Mouse (Mus musculus) liver, embryonic 14.5 days (tissue): Measurements from ENCODE around the gene Snap91. TPM values are rescaled to one million over a fixed set of nuclear protein-coding genes. Genes with fewer than 3 reads are reported as not detected.

Experiments used
- ATAC-seq: fragments of 200-750 bp; cut with Nextera tagmentation; 2 replicates; pipeline ENCODE4 v1.8.0; 2017; ENCODE audit warnings: moderate number of reproducible peaks, mild to moderate bottlenecking, moderate library complexity; ENCODE audit not compliant: insufficient read depth
- DNase-seq, 3 experiments: peaks; one replicate each; pipeline ENCODE4 v3.0.0-alpha.2; 2012 to 2013; ENCODE audit warnings: low read depth in 3 of 3, low spot score in 3 of 3
- H3K27ac ChIP-seq: fragments of 300-500 bp; sonication (generic); 2 replicates; pipeline ENCODE4 v1.5.1; 2014; ENCODE audit warnings: moderate library complexity, mild to moderate bottlenecking, control low read depth, inconsistent platforms
- H3K27me3 ChIP-seq: fragments of 300-500 bp; sonication (generic); 2 replicates; pipeline ENCODE4 v1.6.1; 2014; ENCODE audit warnings: mild to moderate bottlenecking, low read length, moderate library complexity; ENCODE audit not compliant: control insufficient read depth, insufficient read depth
- H3K36me3 ChIP-seq: fragments of 300-500 bp; sonication (generic); replicated peaks from 2 replicates; pipeline ENCODE4 v1.6.1; 2014; ENCODE audit warnings: low read depth; ENCODE audit not compliant: control insufficient read depth, insufficient read depth
- H3K4me1 ChIP-seq, 2 experiments: fragments of 200-500 bp in 1 of 2; fragments of 300-500 bp in 1 of 2; sonication (generic) in 1 of 2; replicated peaks; 2 replicates each; pipeline ENCODE4 v1.6.1; 2012 to 2014; ENCODE audit warnings: antibody characterized with exemption in 1 of 2, inconsistent platforms in 1 of 2, low read length in 1 of 2; ENCODE audit not compliant: control insufficient read depth in 2 of 2, insufficient read depth in 2 of 2
- H3K4me2 ChIP-seq: fragments of 300-500 bp; sonication (generic); 2 replicates; pipeline ENCODE4 v1.6.1; 2014; ENCODE audit warnings: low read depth, mild to moderate bottlenecking, control low read depth, moderate library complexity
- H3K4me3 ChIP-seq, 2 experiments: fragments of 200-500 bp in 1 of 2; fragments of 300-500 bp in 1 of 2; sonication (generic) in 1 of 2; 2 replicates each; pipeline ENCODE4 v1.5.1; 2012 to 2014; ENCODE audit warnings: low read depth in 2 of 2, low read length in 2 of 2, mild to moderate bottlenecking in 2 of 2, control low read depth in 1 of 2, inconsistent platforms in 1 of 2, moderate library complexity in 1 of 2; ENCODE audit not compliant: insufficient read depth in 1 of 2
- H3K9ac ChIP-seq: fragments of 300-500 bp; sonication (generic); replicated peaks from 2 replicates; pipeline ENCODE4 v1.6.1; 2014; ENCODE audit warnings: mild to moderate bottlenecking, control low read depth, moderate library complexity
- H3K9me3 ChIP-seq: fragments of 300-500 bp; sonication (generic); 2 replicates; pipeline ENCODE4 v1.6.1; 2016; ENCODE audit warnings: low read length, mixed read lengths; ENCODE audit not compliant: control insufficient read depth
- CTCF ChIP-seq: IDR thresholded peaks from 2 replicates; pipeline ENCODE4 v1.5.1; 2016; ENCODE audit warnings: antibody characterized with exemption, low read depth, control low read depth
- EP300 ChIP-seq: IDR thresholded peaks from 2 replicates; pipeline ENCODE4 v1.6.1; 2016; ENCODE audit warnings: antibody characterized with exemption, low read depth
- WGBS: fragments of 180-500 bp; shearing (Covaris S2); extraction: QIAGEN DNeasy Blood & Tissue Kit; methylation state at CpG from one replicate; pipeline ENCODE4 v1.1.7; 2014; ENCODE audit not compliant: insufficient replicate concordance; 5-methylcytosine and 5-hydroxymethylcytosine counted together
- polyA plus RNA-seq, 2 experiments: library from polyadenylated mRNA; depleted of rRNA in 1 of 2; stranded (reverse) in 1 of 2; unstranded in 1 of 2; fragments of >200 nt; fragmentation: Nextera tagmentation in 1 of 2; extraction: Ambion mirVana in 1 of 2; gene quantifications; 2 replicates each; pipeline versions ENCODE4 v1.2.1 to v1.2.3; 2012 to 2014

The Snap91 gene
- polyA plus RNA-seq, 2 experiments = 0.02 TPM; not detected in 1

DNA sequence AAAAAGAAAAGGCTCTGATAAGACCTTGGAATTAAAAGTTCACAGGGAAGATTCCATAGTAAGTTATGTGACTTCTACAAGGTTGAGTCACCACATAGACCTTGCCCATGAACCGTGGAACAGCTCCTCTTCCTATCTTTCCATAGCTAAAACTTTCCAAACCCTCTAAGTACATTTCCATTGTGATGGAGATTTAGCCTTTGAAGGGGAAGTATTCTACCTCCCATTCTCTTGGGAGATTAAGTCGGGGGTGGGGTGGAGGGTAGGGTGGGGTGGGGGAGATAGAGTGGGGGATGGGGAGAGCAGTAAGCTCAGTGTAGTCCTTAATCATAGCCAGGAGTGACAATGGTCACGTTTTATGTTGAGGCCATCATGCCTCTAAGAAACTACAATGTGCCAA lies 140.5 kb downstream of the Snap91 start:
- TF ChIP-seq CTCF (no peak), EP300 (no peak)
- H3K27ac ChIP-seq = no peak overlapping the region
- ATAC-seq (no peak), DNase-seq (no peak)
- H3K4me2 ChIP-seq = no peak overlapping the region
- no peaks in the 10 kb centered on the region for H3K9me3 ChIP-seq
- no peak overlapping the region for H3K9ac ChIP-seq
- no peak overlapping the region for H3K4me3 ChIP-seq
- no peaks in the 10 kb centered on the region for H3K27me3 ChIP-seq
- 19% methylated on average over 3 of the region's 3 CpGs for WGBS
- no peaks in the 10 kb centered on the region for H3K36me3 ChIP-seq
- no peaks in the 10 kb centered on the region for H3K4me1 ChIP-seq

DNA sequence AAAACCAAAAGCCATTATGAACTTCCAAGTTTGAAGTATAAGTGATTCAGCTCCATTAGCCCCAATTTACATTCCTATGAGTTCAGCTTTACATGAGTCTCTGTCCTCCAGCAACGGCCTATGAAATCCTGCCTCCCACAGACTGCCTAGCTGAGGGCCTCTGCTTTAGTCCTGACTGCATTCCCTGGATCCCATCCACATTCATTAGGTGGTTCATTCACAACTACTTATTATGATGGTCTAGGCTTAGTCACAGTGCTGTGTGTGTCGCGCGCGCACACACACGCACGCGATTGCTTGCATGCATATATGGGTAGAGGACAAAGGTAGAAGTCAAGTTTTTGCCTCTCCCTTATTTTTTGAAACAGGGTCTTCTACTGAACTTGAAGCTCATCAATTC lies 141.7 kb downstream of the Snap91 start:
- Histone ChIP-seq H3K4me1 (no peaks in the 10 kb centered on the region), H3K9ac (no peak overlapping the region), H3K36me3 (no peaks in the 10 kb centered on the region), H3K27ac (no peak overlapping the region), H3K4me3 (no peak overlapping the region), H3K9me3 (no peaks in the 10 kb centered on the region), H3K27me3 (no peaks in the 10 kb centered on the region), H3K4me2 (no peak overlapping the region)
- ATAC-seq (no peak), DNase-seq (no peak)
- TF ChIP-seq CTCF = no peak
- no peak for TF ChIP-seq EP300
- 88% methylated on average over 8 of the region's 8 CpGs for WGBS

GRCm38 (mm10) chr9:86738067-86738466 lies 142.4 kb downstream of the Snap91 start:
- no peaks in the 10 kb centered on the region for H3K4me1 ChIP-seq
- WGBS = 64% methylated on average over 1 of the region's 1 CpGs
- ATAC-seq (no peak), DNase-seq (no peak)
- H3K27me3 ChIP-seq = no peaks in the 10 kb centered on the region
- H3K36me3 ChIP-seq = no peaks in the 10 kb centered on the region
- no peak overlapping the region for H3K4me2 ChIP-seq
- H3K9me3 ChIP-seq = no peaks in the 10 kb centered on the region
- H3K27ac ChIP-seq = no peak overlapping the region
- TF ChIP-seq EP300 = no peak
- no peak overlapping the region for H3K9ac ChIP-seq
- no peak overlapping the region for H3K4me3 ChIP-seq

- Histone ChIP-seq H3K4me3 (no peak overlapping the region), H3K36me3 (no peaks in the 10 kb centered on the region), H3K9me3 (no peaks in the 10 kb centered on the region), H3K27ac (no peak overlapping the region), H3K9ac (no peak overlapping the region), H3K27me3 (no peaks in the 10 kb centered on the region), H3K4me1 (no peaks in the 10 kb centered on the region), H3K4me2 (no peak overlapping the region)
- WGBS = 82% methylated on average over 4 of the region's 4 CpGs
- no peak for ATAC-seq
- TF ChIP-seq EP300 (no peak), CTCF (no peak)
- DNase-seq = no peak
Observed at GRCm38 (mm10) chr9:86736991-86737390, 143.5 kb downstream of the Snap91 start.

DNA sequence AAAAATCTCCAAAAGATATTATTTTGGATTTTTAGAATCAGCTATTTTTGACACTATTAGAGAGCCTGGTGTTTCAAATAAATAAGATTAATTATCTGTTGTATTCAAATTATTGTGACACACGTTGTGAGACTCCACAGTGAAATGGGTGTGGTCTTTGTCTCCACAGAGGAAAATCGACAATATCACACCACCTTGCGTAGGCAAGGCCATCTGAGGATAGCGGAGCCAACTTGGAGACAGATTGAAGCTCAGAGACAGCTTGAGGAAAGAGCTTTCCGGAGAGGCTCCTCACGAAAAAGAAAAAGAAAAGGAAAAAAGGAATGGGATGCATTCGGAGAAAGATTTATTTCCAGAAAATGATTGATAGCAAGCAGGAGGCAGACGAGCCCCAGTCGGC lies 145.7 kb downstream of the Snap91 start:
- Histone ChIP-seq H3K27ac (no peak overlapping the region), H3K4me3 (no peak overlapping the region), H3K4me2 (no peak overlapping the region), H3K4me1 (no peaks in the 10 kb centered on the region), H3K9ac (no peak overlapping the region), H3K27me3 (no peaks in the 10 kb centered on the region), H3K9me3 (no peaks in the 10 kb centered on the region), H3K36me3 (no peaks in the 10 kb centered on the region)
- DNase-seq (no peak), ATAC-seq (no peak)
- WGBS = 57% methylated on average over 9 of the region's 9 CpGs
- TF ChIP-seq CTCF (no peak), EP300 (no peak)

- no peaks in the 10 kb centered on the region for H3K4me1 ChIP-seq
- H3K27ac ChIP-seq = no peak overlapping the region
- no peak overlapping the region for H3K4me2 ChIP-seq
- DNase-seq (no peak), ATAC-seq (no peak)
- H3K9ac ChIP-seq = no peak overlapping the region
- H3K9me3 ChIP-seq = no peaks in the 10 kb centered on the region
- H3K27me3 ChIP-seq = no peaks in the 10 kb centered on the region
- TF ChIP-seq EP300 (no peak), CTCF (no peak)
- H3K4me3 ChIP-seq = no peak overlapping the region
- no peaks in the 10 kb centered on the region for H3K36me3 ChIP-seq
Observed at GRCm38 (mm10) chr9:86734357-86734756, 146.1 kb downstream of the Snap91 start.
